Mouse (Mus musculus): ENCODE results near the gene Vsig8. TPM values are rescaled to one million over a fixed set of nuclear protein-coding genes. Genes with fewer than 3 reads are reported as not detected.

Vsig8 gene
- polyA plus RNA-seq, 1 experiment from 2014 or later, result not detected

DNA sequence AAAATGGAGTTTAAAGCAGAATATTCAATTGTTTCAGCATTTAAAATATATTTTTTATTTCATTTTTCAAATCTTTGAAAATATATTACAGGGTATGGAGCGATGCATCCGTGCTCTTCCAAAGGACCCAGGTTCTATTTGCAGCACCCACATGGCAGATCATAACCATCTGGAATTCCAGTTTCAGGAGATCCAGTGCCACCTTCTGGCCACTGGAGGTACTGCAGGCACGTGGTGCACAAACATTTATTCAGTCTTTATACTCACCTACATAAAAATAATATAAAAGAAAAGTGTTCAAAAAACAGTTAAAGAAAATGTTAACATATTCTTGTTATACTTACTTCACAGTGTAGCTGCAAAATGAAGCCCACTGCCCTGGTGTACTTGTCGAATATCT is 37.7 kb upstream of the Vsig8 start:
- Histone ChIP-seq H3K27me3 (ENCODE audit: poor library complexity, severe bottlenecking) (peaks cover 28% of the 10 kb centered on the region), H3K27ac (no peak overlapping the region), H3K4me1 (peaks cover 41% of the 10 kb centered on the region), H3K9me3 (peaks cover 9% of the 10 kb centered on the region), H3K4me3 (no peak overlapping the region), H3K36me3 (replicated peaks) (no peaks in the 10 kb centered on the region)
- DNase-seq (ENCODE audit: extremely low spot score, low spot score), result no peak
- 75% methylated on average over 4 of the region's 4 CpGs for WGBS

DNA sequence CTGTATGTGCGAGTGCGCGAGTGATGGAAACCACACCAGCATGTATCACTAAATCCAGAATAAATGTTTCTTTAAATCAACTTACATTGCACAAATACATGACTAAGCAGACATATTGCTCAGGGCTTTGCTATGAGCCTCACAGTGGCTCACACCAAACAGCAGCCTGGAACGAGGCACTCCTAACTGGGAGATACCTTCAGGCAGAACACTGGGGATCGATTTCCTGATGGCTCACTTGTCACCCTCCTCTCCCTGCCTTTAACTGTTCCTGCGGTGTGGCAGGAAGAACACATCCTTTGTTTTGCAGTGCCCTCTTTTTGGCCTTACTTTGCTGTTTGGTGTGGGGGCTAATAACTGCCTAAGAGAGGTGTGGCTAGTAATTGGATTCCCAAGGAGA is 36.1 kb upstream of the Vsig8 start:
- Histone ChIP-seq H3K27me3 (ENCODE audit: poor library complexity, severe bottlenecking) (peaks cover 26% of the 10 kb centered on the region), H3K9me3 (peaks cover 9% of the 10 kb centered on the region), H3K4me1 (peaks cover 31% of the 10 kb centered on the region), H3K27ac (peak overlapping the region; percentile 83; the same call in 1 of the 2 replicates), H3K4me3 (no peak overlapping the region), H3K36me3 (replicated peaks) (no peaks in the 10 kb centered on the region)
- no peak for DNase-seq (ENCODE audit: extremely low spot score, low spot score)
- 70% methylated on average over 6 of the region's 6 CpGs for WGBS

DNA sequence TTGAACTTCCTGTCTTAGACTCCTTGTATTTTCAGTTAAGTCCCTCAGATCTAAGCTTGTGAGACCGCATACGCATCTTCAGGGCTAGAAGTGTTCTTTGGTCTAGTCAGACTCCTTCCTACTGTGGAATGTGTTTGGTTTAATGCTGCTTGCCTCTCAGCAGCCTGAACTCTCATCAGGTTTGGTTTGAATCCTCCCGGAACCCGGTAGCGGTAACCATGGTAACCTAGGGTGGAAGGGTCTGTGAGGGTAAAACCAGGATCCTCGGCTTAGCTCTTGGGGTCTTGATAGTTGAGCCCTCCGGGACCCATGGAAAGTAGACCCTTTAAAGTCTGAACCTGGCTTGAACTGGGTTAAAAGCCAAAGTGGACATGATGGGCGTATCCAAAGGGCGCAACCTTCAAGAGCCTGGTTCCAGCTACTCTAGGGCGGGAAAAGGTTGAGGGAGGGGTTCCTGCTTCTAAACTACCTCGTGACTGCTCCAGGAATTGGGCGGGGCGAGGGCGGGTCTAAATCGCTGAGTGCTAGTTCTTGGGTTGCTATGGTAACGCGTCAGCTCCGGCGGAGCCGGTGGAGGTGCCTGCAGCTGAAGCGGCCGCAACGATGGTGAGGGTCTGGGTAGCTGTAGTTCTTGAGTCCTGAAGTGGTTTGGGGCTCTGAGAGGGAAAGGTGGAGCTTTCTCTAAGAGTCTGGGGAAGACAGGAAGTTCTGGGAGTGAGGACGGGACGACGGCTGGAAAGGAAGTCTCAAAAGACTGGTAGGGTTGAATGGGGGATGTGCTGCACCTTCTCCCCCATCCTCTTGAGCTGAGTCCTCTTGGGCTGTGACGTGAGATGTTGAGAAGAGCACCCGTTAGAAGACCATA is 34.9 kb upstream of the Vsig8 start, which contains the start of gene Cfap45:
Cfap45 (plus strand) TSS at position 226 of the 865 bp plus-strand sequence.
- 4% methylated on average over 28 of the region's 28 CpGs for WGBS
- peak; percentile 95 for DNase-seq (ENCODE audit: extremely low spot score, low spot score)
- peaks cover 41% of the 10 kb centered on the region for H3K4me1 ChIP-seq
- peak within 1 kb of the TSS; percentile 83 for H3K27ac ChIP-seq
- H3K9me3 ChIP-seq, result peaks cover 9% of the 10 kb centered on the region
- no peaks in the 10 kb centered on the region for H3K36me3 ChIP-seq (replicated peaks)
- H3K4me3 ChIP-seq, result peak within 1 kb of the TSS; percentile 49
- peaks cover 26% of the 10 kb centered on the region for H3K27me3 ChIP-seq (ENCODE audit: poor library complexity, severe bottlenecking)

DNA sequence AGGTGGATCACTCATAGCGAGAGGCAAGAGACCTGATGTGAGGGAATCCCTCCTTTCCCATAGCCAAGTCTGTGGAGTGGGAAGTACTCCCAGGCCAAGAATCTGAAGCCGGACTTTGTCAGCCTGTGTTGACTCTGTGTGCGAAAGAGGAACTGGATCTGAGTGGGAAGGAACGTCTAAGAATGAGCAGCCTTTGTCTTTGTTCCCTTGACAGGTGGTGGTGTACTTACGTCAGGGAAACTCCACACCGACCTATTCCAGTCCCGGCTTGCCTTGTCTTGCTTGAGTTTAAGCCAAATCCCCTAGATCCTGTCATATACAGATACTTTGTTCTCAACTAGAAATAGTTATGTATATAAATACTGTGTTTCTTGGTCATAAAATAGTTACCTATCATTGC is 33.2 kb upstream of the Vsig8 start:
- DNase-seq (ENCODE audit: extremely low spot score, low spot score), result no peak
- H3K4me3 ChIP-seq, result no peak overlapping the region
- peaks cover 44% of the 10 kb centered on the region for H3K4me1 ChIP-seq
- H3K27ac ChIP-seq, result no peak overlapping the region
- WGBS, result 65% methylated on average over 7 of the region's 7 CpGs
- H3K27me3 ChIP-seq (ENCODE audit: poor library complexity, severe bottlenecking), result peaks cover 33% of the 10 kb centered on the region
- peaks cover 7% of the 10 kb centered on the region for H3K9me3 ChIP-seq
- H3K36me3 ChIP-seq (replicated peaks), result no peaks in the 10 kb centered on the region

DNA sequence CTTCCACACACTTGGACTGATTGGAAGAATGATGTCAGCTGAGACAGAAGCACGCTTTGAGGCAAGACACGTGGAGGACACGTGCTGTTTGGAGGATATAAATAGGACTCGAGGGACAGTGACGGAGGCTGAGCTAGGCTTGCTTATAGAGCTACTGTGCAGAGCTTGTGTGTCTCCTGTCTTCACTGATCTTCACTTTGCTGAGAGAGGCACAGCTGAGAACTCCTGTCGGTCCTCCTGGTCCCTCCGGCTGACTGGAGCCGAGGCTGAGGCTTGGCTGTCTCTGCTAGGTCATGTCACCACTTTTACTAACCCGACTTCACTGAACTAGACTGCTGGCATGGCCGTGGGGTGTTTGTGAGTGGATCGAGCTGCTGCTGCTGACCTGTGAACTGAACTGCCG is 32.0 kb upstream of the Vsig8 start:
- H3K27ac ChIP-seq, result no peak overlapping the region
- H3K27me3 ChIP-seq (ENCODE audit: poor library complexity, severe bottlenecking), result peaks cover 39% of the 10 kb centered on the region
- H3K36me3 ChIP-seq (replicated peaks), result no peaks in the 10 kb centered on the region
- H3K4me3 ChIP-seq, result no peak overlapping the region
- no peaks in the 10 kb centered on the region for H3K9me3 ChIP-seq
- H3K4me1 ChIP-seq, result peaks cover 44% of the 10 kb centered on the region
- WGBS, result 81% methylated on average over 12 of the region's 12 CpGs
- DNase-seq (ENCODE audit: extremely low spot score, low spot score), result no peak

DNA sequence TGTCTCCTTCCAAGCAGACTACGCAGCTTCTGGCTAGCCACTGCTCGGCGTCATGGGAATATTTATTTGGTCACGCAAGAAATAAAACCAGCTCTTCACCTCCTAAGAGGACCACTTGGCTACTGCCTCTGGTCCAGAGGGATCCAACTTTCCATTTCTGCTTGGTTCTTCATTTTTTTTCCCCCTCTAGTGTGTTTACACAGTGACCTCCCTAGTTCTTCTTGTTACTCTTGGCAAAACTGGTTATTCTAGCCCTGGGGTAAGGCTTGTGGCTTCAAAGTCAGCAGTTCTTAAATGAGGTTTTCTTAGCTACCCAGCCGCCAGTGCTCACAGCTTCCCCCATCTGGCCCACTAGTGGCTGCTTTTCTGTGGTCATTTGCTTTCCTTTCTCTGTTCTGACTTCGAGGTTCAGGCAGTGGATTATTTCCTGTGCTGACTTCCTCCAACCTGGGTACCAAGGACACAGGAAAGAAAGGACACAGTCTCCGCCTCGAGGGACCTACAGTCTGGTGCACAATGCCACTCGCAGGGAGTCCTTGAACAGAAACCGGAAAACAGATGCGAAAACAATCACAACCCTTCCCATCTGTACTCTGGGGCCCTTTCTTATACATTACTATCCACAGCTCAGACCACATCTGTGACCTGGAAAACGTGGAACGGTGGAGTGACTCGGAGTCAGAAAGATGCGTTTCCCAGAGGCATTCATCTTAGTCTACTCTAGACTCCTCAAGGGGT is 30.5 kb upstream of the Vsig8 start:
- no peak overlapping the region for H3K4me3 ChIP-seq

DNA sequence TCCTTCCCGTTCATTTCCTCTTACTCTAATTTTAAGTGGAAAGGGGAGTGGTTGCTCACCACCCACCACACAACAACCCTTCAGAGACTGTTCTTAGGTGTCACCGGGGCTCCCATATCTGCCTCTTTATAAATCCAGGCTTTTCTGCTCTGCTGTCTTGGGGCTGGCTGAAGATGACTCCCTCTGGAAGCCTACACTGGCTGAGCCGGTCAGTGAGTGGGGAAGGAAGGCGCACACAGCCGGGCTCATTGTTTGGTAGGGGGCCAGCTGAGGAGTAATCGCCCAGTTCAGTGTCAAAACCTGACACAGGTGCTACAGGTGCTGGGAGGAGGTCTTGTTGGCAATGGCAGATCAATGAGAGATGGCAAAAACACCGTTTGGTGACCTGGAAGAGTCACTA is 29.8 kb upstream of the Vsig8 start:
- Histone ChIP-seq H3K4me1 (peaks cover 40% of the 10 kb centered on the region), H3K27ac (no peak overlapping the region), H3K36me3 (replicated peaks) (no peaks in the 10 kb centered on the region), H3K27me3 (ENCODE audit: poor library complexity, severe bottlenecking) (peaks cover 44% of the 10 kb centered on the region), H3K4me3 (no peak overlapping the region), H3K9me3 (no peaks in the 10 kb centered on the region)
- 75% methylated on average over 7 of the region's 7 CpGs for WGBS
- DNase-seq (ENCODE audit: extremely low spot score, low spot score), result no peak

More for the DNA sequence above, 30.5 kb upstream of the Vsig8 start:
- no peaks in the 10 kb centered on the region for H3K36me3 ChIP-seq (replicated peaks)
- WGBS, result 59% methylated on average over 15 of the region's 15 CpGs
- peak overlapping the region; percentile 44; the same call in 1 of the 2 replicates for H3K27ac ChIP-seq
- H3K27me3 ChIP-seq (ENCODE audit: poor library complexity, severe bottlenecking), result peaks cover 37% of the 10 kb centered on the region
- H3K9me3 ChIP-seq, result no peaks in the 10 kb centered on the region
- peaks cover 40% of the 10 kb centered on the region for H3K4me1 ChIP-seq
- no peak for DNase-seq (ENCODE audit: extremely low spot score, low spot score)

DNA sequence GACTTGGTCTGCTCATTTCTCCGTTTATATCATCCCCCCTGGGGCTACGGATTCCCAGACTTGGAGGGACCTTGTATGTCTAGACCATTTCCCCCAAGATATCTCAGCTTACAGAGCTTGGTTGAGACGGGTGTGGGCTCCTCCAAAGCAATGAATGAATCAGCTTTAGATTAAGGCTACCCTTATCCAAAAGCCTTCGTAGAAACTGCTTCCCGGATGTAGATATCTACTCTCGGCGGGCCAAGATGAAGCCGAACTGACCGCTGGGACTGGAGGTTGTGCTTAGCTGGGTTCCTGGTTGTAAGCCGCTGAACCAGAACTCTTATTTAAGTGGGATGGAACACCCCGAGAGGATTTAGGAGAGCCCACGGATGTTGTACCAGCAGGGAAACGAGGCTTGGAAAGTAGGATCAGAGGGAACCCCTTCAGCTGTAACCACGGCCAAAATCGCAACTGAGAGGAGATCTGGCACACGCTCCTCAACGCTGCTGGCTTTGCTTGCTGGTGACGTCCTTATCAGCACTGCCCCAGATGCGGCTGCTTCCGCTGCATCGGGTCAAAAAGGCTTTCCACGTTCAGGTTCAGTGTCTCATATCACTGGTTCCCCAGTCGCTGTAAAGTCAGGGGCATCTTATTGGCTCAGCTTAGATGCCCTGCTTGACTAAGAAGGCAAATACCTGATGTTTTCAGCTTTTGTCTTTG is 29.2 kb upstream of the Vsig8 start:
- DNase-seq (ENCODE audit: extremely low spot score, low spot score), result no peak
- no peaks in the 10 kb centered on the region for H3K9me3 ChIP-seq
- H3K4me1 ChIP-seq, result peaks cover 40% of the 10 kb centered on the region
- no peaks in the 10 kb centered on the region for H3K36me3 ChIP-seq (replicated peaks)
- no peak overlapping the region for H3K27ac ChIP-seq
- peaks cover 46% of the 10 kb centered on the region for H3K27me3 ChIP-seq (ENCODE audit: poor library complexity, severe bottlenecking)
- no peak overlapping the region for H3K4me3 ChIP-seq
- 83% methylated on average over 23 of the region's 23 CpGs for WGBS

DNA sequence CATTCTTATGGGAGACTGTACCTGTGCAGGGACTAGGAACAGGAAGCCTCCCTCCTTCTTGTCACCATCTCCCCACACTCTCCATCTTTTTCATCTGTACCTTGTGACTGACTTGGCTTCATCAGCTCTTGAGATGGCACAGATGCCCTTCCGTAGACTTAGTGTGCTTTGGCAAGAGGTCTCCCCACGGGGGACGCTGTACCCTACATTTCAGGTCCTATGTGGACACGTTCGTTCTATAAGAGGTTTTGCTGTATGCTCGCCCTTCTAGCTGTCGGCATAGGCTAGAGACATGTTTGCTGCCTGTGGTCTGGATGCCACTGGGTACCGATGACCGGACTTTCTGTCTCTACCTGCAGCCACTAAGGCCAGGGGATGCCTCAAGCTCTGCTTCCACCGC is 28.3 kb upstream of the Vsig8 start:
- Histone ChIP-seq H3K27ac (no peak overlapping the region), H3K36me3 (replicated peaks) (no peaks in the 10 kb centered on the region), H3K4me3 (no peak overlapping the region), H3K27me3 (ENCODE audit: poor library complexity, severe bottlenecking) (peaks cover 46% of the 10 kb centered on the region), H3K4me1 (peaks cover 40% of the 10 kb centered on the region), H3K9me3 (no peaks in the 10 kb centered on the region)
- no peak for DNase-seq (ENCODE audit: extremely low spot score, low spot score)
- 93% methylated on average over 10 of the region's 10 CpGs for WGBS

DNA sequence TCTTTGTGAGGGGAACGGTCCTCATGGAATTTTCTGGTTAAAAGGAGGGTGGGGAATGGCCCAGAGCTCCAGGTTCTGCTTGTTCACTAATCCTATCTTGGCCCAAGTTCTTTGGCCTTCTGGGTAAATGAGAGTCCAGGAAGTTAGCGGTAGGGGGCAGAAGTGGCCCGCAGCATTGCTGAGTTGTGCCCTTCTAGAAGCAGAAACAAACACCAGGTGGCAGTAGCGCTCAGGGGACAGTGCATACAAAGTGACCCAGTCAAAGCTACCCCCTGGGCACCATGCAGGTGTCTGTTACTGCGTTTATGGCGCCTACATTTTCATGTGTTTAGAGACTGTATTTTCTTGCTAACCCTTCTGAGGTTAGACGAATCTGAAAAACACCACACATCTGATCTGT is 27.0 kb upstream of the Vsig8 start:
- Histone ChIP-seq H3K4me1 (peaks cover 48% of the 10 kb centered on the region), H3K4me3 (no peak overlapping the region), H3K27ac (no peak overlapping the region), H3K9me3 (no peaks in the 10 kb centered on the region), H3K27me3 (ENCODE audit: poor library complexity, severe bottlenecking) (peaks cover 56% of the 10 kb centered on the region), H3K36me3 (replicated peaks) (no peaks in the 10 kb centered on the region)
- 8% methylated on average over 7 of the region's 7 CpGs for WGBS
- peak; percentile 81 for DNase-seq (ENCODE audit: extremely low spot score, low spot score)

DNA sequence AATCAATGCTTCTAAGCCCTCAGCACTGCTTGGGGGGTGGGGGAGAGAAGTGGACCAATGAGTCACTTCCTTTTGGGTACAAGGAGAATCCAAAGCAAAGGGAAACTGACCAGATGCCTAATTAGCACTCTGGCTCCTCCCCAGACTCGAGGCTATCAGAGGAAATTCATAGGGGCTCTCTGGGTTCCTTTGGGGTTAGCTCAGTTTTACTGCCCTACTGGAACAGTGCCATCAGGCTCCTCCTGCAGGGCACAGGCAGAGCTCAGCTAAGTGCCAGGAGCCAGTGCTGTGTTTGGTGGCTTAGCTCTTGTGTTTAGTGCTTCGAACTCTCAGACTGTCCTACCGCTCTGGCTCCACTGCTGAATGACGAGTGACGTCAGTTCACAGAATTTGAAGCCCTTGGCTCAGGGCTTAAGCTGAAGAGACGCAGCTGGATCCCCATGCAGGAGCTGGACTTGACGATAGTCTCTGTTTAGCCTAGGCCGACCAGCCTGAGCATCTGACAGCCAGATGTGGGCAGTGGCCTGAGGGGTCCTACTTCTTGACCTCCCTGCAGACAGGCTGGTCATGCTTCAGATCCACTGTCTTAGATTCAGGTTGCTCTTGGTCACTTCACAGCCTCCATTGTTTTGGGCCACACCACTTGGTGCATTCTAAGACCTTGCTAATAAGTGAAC is 25.1 kb upstream of the Vsig8 start:
- WGBS, result 35% methylated on average over 8 of the region's 8 CpGs
- peak; percentile 35 for DNase-seq (ENCODE audit: extremely low spot score, low spot score)
- H3K4me1 ChIP-seq, result peaks cover 40% of the 10 kb centered on the region
- H3K27ac ChIP-seq, result no peak overlapping the region
- no peak overlapping the region for H3K4me3 ChIP-seq
- no peaks in the 10 kb centered on the region for H3K9me3 ChIP-seq
- H3K27me3 ChIP-seq (ENCODE audit: poor library complexity, severe bottlenecking), result peaks cover 65% of the 10 kb centered on the region
- no peaks in the 10 kb centered on the region for H3K36me3 ChIP-seq (replicated peaks)

DNA sequence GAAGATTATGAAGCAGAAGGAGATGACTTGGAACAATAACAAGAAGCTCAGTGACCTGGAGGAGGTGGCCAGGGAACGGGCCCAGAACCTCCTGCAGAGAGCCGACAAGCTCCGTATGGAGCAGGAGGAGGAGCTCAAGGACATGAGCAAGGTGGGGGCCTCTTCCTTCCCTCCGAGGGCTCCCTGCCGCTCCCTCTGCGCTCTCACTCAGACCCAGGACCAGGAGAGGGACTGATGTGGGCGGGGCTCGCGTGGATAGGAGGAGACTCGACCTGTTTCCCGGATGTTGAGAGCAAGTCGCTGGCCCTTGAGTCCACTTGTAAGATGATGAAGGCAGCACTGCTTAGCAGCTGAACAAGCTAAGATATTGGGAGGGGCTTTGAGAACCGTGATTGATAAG is 23.2 kb upstream of the Vsig8 start:
- H3K36me3 ChIP-seq (replicated peaks), result no peaks in the 10 kb centered on the region
- no peaks in the 10 kb centered on the region for H3K9me3 ChIP-seq
- H3K27me3 ChIP-seq (ENCODE audit: poor library complexity, severe bottlenecking), result peaks cover 57% of the 10 kb centered on the region
- peaks cover 35% of the 10 kb centered on the region for H3K4me1 ChIP-seq
- DNase-seq (ENCODE audit: extremely low spot score, low spot score), result peak; percentile 69
- 4% methylated on average over 13 of the region's 13 CpGs for WGBS
- H3K27ac ChIP-seq, result peak overlapping the region; percentile 70
- peak overlapping the region; percentile 45 for H3K4me3 ChIP-seq

Measured in forebrain, embryonic 10.5 days (tissue).